Mouse (Mus musculus) embryonic facial prominence, embryonic 15.5 days (tissue): Measurements from ENCODE around the gene Timm23. TPM values are rescaled to one million over a fixed set of nuclear protein-coding genes. Genes with fewer than 3 reads are reported as not detected.
A peak's percentile ranks its signal among the peaks of the same experiment; 100 is the strongest.
"Not testable (repeated sequence)": the region's sequence is repeated elsewhere in the genome, so short reads cannot be mapped to it uniquely, and the experiment has no call there.

Experiments
- ATAC-seq: fragments of 200-750 bp; cut with Nextera tagmentation; 2 replicates; pipeline ENCODE4 v1.8.0; 2017; ENCODE audit warnings: low read depth, moderate TSS enrichment; ENCODE audit not compliant: insufficient number of reproducible peaks, low FRiP score, low TSS enrichment
- H3K27ac ChIP-seq: fragments of 300-500 bp; sonication (generic); replicated peaks from 2 replicates; pipeline ENCODE4 v1.5.1; 2015; ENCODE audit warnings: mild to moderate bottlenecking, inconsistent platforms
- H3K27me3 ChIP-seq: fragments of 300-500 bp; sonication (generic); 2 replicates; pipeline ENCODE4 v1.6.1; 2015; ENCODE audit warnings: inconsistent platforms
- H3K36me3 ChIP-seq: fragments of 300-500 bp; sonication (generic); 2 replicates; pipeline ENCODE4 v1.6.1; 2015; ENCODE audit warnings: mild to moderate bottlenecking, inconsistent platforms
- H3K4me1 ChIP-seq: fragments of 300-500 bp; sonication (generic); 2 replicates; pipeline ENCODE4 v1.6.1; 2015; ENCODE audit warnings: inconsistent platforms
- H3K4me2 ChIP-seq: fragments of 300-500 bp; sonication (generic); replicated peaks from 2 replicates; pipeline ENCODE4 v1.6.1; 2015; ENCODE audit warnings: mild to moderate bottlenecking, inconsistent platforms
- H3K4me3 ChIP-seq: fragments of 300-500 bp; sonication (generic); replicated peaks from 2 replicates; pipeline ENCODE4 v1.5.1; 2015; ENCODE audit warnings: mild to moderate bottlenecking, inconsistent platforms
- H3K9ac ChIP-seq: fragments of 300-500 bp; sonication (generic); 2 replicates; pipeline ENCODE4 v1.6.1; 2015; ENCODE audit warnings: inconsistent platforms
- H3K9me3 ChIP-seq: fragments of 300-500 bp; sonication (generic); replicated peaks from 2 replicates; pipeline ENCODE4 v1.6.1; 2016; ENCODE audit warnings: inconsistent platforms
- WGBS: fragments of 180-500 bp; shearing (Covaris S2); methylation state at CpG from one replicate; pipeline ENCODE4 v1.1.7; 2015; 5-methylcytosine and 5-hydroxymethylcytosine counted together
- polyA plus RNA-seq: library from polyadenylated mRNA; unstranded; fragments of >200 nt; fragmentation: Nextera tagmentation; extraction: Ambion mirVana; gene quantifications from 2 replicates; pipeline ENCODE4 v1.2.1, GENCODE M21; 2015

Timm23 gene
- polyA plus RNA-seq, 1 experiment from 2014 or later, result 253 TPM

DNA sequence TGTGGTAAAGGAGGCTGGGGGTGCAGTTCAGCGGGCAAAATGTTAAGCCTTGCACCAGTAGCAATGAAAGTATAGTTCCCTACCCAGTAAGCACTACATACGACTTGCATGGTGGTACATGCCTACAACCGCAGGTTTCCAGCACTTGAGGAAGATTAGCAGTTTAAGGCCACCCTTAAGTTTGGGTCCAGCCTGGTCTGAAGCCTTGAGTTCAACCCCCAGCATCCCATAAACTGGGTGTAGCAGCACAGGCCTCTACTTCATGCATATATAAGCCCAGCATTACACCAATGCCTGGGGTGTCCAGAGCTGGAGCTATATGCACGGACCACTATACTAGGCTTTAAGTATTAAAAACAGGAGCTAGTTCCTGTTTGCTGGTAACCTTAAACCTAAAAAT, 17.9 kb downstream of the Timm23 start:
- H3K9ac ChIP-seq, result no peak overlapping the region
- peaks cover 71% of the 10 kb centered on the region for H3K36me3 ChIP-seq
- no peak overlapping the region for H3K4me3 ChIP-seq
- no peak overlapping the region for H3K4me2 ChIP-seq
- WGBS, result 97% methylated on average over 4 of the region's 4 CpGs
- no peaks in the 10 kb centered on the region for H3K9me3 ChIP-seq
- ATAC-seq, result no peak
- no peak overlapping the region for H3K27ac ChIP-seq
- H3K4me1 ChIP-seq, result no peaks in the 10 kb centered on the region
- H3K27me3 ChIP-seq, result no peaks in the 10 kb centered on the region

DNA sequence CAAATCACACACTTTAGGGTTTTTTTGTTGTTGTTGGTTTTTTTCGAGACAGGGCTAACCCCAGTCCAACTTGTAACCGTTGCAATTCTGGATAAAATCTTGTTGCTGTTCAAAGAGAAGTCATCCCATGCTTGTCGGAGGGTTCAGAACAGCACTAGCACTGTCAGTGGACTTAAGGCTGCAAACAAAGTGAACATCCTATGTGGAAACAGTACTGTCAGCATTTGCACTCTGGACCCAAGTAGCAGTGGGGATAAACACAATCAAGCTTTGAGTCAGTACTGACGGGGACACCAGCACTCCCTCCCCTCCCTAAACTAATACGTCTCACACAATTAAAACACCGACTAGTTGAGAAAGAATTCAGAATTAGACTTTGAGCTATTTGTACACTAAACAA, 20.8 kb downstream of the Timm23 start:
- H3K4me2 ChIP-seq, result no peak overlapping the region
- H3K9ac ChIP-seq, result no peak overlapping the region
- no peaks in the 10 kb centered on the region for H3K4me1 ChIP-seq
- WGBS, result 88% methylated on average over 6 of the region's 6 CpGs
- peaks cover 59% of the 10 kb centered on the region for H3K36me3 ChIP-seq
- no peak for ATAC-seq
- no peaks in the 10 kb centered on the region for H3K9me3 ChIP-seq
- H3K27me3 ChIP-seq, result no peaks in the 10 kb centered on the region
- H3K27ac ChIP-seq, result no peak overlapping the region
- no peak overlapping the region for H3K4me3 ChIP-seq

- H3K36me3 ChIP-seq, result peaks cover 57% of the 10 kb centered on the region
- 86% methylated on average over 10 of the region's 10 CpGs for WGBS
- H3K27me3 ChIP-seq, result no peaks in the 10 kb centered on the region
- no peak overlapping the region for H3K9ac ChIP-seq
- H3K4me2 ChIP-seq, result no peak overlapping the region
- ATAC-seq, result no peak
- no peak overlapping the region for H3K4me3 ChIP-seq
- no peaks in the 10 kb centered on the region for H3K4me1 ChIP-seq
- no peak overlapping the region for H3K27ac ChIP-seq
- no peaks in the 10 kb centered on the region for H3K9me3 ChIP-seq
Measured at GRCm38 (mm10) chr14:32179393-32180195, 22.1 kb downstream of the Timm23 start.

- H3K27me3 ChIP-seq, H3K4me3 ChIP-seq, H3K9ac ChIP-seq, H3K4me2 ChIP-seq, H3K9me3 ChIP-seq, H3K27ac ChIP-seq, H3K4me1 ChIP-seq, ATAC-seq: not testable (repeated sequence)
- peaks cover 41% of the 10 kb centered on the region for H3K36me3 ChIP-seq
- 72% methylated on average over 5 of the region's 5 CpGs for WGBS
Measured at GRCm38 (mm10) chr14:32176590-32176989, 25.1 kb downstream of the Timm23 start.

GRCm38 (mm10) chr14:32175310-32175709, 26.4 kb downstream of the Timm23 start:
- H3K27me3 ChIP-seq, result no peaks in the 10 kb centered on the region
- no peak overlapping the region for H3K4me2 ChIP-seq
- H3K36me3 ChIP-seq, result peaks cover 31% of the 10 kb centered on the region
- no peak for ATAC-seq
- 86% methylated on average over 2 of the region's 2 CpGs for WGBS
- H3K27ac ChIP-seq, result no peak overlapping the region
- no peak overlapping the region for H3K4me3 ChIP-seq
- no peaks in the 10 kb centered on the region for H3K4me1 ChIP-seq
- no peaks in the 10 kb centered on the region for H3K9me3 ChIP-seq
- no peak overlapping the region for H3K9ac ChIP-seq

DNA sequence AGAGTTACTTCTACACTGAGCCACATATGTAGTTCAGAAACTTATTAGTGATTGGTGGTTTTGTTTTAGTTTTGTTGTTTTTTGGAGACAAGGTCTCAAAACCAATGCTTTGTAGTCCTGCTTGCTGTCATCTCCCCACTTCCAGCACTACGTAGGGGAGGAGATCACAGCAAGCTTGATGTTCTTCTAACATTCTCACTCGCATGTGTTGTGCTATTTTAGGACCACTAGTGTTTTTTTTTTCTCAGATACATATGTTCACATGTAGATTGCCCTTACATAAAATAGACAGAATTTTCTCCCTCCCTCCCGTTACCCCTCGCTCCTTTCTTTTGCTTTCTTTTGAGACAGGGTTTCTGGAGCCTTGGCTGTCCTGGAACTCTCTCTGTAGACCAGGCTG, 31.6 kb downstream of the Timm23 start:
- WGBS, result 75% methylated on average over 4 of the region's 4 CpGs
- ATAC-seq, result no peak
- Histone ChIP-seq H3K9ac (no peak overlapping the region), H3K36me3 (peaks cover 13% of the 10 kb centered on the region), H3K27ac (no peak overlapping the region), H3K27me3 (no peaks in the 10 kb centered on the region), H3K9me3 (no peaks in the 10 kb centered on the region), H3K4me2 (no peak overlapping the region), H3K4me3 (no peak overlapping the region), H3K4me1 (peaks cover 12% of the 10 kb centered on the region)

DNA sequence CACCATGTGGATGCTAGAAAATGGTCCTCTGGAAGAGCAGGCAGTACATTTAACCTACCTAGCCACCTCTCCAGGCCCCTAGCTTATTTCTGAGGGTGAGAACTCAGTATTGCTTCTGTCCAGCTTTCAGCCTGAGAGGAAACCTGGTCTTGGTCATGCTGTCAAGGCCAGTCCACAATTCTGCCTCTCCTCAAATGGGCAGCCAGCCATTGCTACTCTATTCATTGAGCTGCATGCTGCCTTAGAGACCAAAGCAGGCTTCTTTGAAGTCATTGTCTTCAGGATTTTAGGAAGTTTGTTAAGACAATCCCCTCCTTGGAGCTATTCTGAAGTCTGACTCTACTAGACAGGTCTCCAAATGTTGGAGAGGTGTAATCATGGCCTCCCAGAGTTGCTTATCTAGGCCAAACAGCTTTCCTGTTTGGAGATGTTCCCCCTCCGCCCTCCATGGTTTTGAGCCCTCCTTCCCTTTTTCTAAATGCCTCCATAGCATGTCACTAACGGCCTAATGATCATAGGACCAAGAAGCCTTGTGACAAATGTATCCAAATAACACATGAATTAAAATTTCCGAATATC, 33.0 kb downstream of the Timm23 start:
- Histone ChIP-seq H3K27ac (no peak overlapping the region), H3K36me3 (peaks cover 10% of the 10 kb centered on the region), H3K9me3 (no peaks in the 10 kb centered on the region), H3K27me3 (no peaks in the 10 kb centered on the region), H3K9ac (no peak overlapping the region), H3K4me2 (no peak overlapping the region), H3K4me1 (peaks cover 18% of the 10 kb centered on the region), H3K4me3 (no peak overlapping the region)
- WGBS, result 78% methylated on average over 3 of the region's 3 CpGs
- ATAC-seq, result no peak

DNA sequence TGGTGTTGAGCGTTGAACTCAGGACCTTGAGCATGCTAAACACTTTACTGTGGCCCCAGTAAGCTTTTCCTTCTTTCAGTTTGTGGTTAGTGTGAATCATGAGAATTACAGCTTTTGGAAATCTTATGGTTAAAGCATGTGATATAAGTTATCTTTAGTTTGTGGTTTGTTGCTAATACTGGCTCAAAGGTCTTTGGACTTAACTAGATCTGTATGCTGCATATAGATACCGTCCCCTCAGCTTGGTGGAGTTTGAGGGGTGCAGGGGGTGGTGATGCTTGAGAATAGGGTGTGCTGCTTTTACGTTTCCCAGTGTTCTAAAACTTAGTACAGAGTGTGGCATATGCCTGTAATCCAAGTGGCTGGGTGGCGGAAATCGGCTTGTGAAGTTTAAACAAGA, 34.4 kb downstream of the Timm23 start:
- H3K27ac ChIP-seq, result no peak overlapping the region
- no peaks in the 10 kb centered on the region for H3K36me3 ChIP-seq
- no peak overlapping the region for H3K4me3 ChIP-seq
- no peak overlapping the region for H3K9ac ChIP-seq
- H3K9me3 ChIP-seq, result no peaks in the 10 kb centered on the region
- no peak for ATAC-seq
- 80% methylated on average over 5 of the region's 5 CpGs for WGBS
- peaks cover 24% of the 10 kb centered on the region for H3K4me1 ChIP-seq
- no peak overlapping the region for H3K4me2 ChIP-seq
- no peaks in the 10 kb centered on the region for H3K27me3 ChIP-seq

- peaks cover 25% of the 10 kb centered on the region for H3K4me1 ChIP-seq
- no peaks in the 10 kb centered on the region for H3K36me3 ChIP-seq
- H3K27me3 ChIP-seq, result no peaks in the 10 kb centered on the region
- 81% methylated on average over 1 of the region's 1 CpGs for WGBS
- no peak for ATAC-seq
- H3K27ac ChIP-seq, result no peak overlapping the region
- no peak overlapping the region for H3K4me3 ChIP-seq
- no peak overlapping the region for H3K9ac ChIP-seq
- no peak overlapping the region for H3K4me2 ChIP-seq
- no peaks in the 10 kb centered on the region for H3K9me3 ChIP-seq
Measured at GRCm38 (mm10) chr14:32166840-32167239, 34.9 kb downstream of the Timm23 start.

DNA sequence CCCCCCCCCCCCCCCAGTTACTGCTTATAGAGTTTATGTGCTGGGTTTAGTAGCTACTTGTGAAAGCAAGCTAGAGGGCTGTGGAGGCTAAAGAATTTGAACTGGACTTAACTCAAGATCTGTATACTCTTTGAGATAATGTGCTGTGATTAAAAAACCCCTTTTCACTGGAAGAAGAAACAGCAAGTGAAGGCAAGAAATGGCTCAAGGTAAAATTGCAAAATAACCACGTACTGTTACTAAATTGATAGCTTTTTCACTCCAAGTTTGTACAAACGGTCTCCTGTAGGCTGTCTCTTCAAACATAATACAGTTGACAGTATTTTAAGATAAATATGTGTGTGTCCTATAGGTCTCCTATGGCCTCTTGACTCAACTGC, 35.6 kb downstream of the Timm23 start:
- no peak overlapping the region for H3K27ac ChIP-seq
- ATAC-seq, result no peak
- H3K4me3 ChIP-seq, result peak overlapping the region; percentile 54
- H3K27me3 ChIP-seq, result no peaks in the 10 kb centered on the region
- H3K4me2 ChIP-seq, result peak overlapping the region; percentile 97
- WGBS, result 38% methylated on average over 2 of the region's 2 CpGs
- H3K9ac ChIP-seq, result no peak overlapping the region
- H3K36me3 ChIP-seq, result no peaks in the 10 kb centered on the region
- H3K4me1 ChIP-seq, result peaks cover 28% of the 10 kb centered on the region
- no peaks in the 10 kb centered on the region for H3K9me3 ChIP-seq

- peak; percentile 83 for ATAC-seq
- Histone ChIP-seq H3K36me3 (no peaks in the 10 kb centered on the region), H3K9ac (peak overlapping the region; percentile 40; the same call in 1 of the 2 replicates), H3K4me3 (peak overlapping the region; percentile 54), H3K4me1 (peaks cover 34% of the 10 kb centered on the region), H3K4me2 (peak overlapping the region; percentile 97), H3K27me3 (no peaks in the 10 kb centered on the region), H3K9me3 (no peaks in the 10 kb centered on the region), H3K27ac (peak overlapping the region; percentile 71)
- under 1% methylated on average over 42 of the region's 42 CpGs for WGBS
Measured at GRCm38 (mm10) chr14:32165278-32166061, 36.2 kb downstream of the Timm23 start.
